Mouse (Mus musculus): ENCODE data around the gene Gabrb2. TPM values are rescaled to one million over a fixed set of nuclear protein-coding genes. Genes with fewer than 3 reads are reported as not detected.

Gene Gabrb2
- polyA plus RNA-seq, 1 experiment from 2014 or later: 3.7 TPM

Other genes with a start within 250 kb of the Gabrb2 start
- gene Gabra1, start 236.8 kb upstream of the Gabrb2 start, polyA plus RNA-seq (2016; fragmentation: Nextera tagmentation; extraction: Ambion mirVana): 0.52 and 0.94 TPM in 2 replicates
- gene Gabra6, start 98.7 kb upstream of the Gabrb2 start, polyA plus RNA-seq (2016; fragmentation: Nextera tagmentation; extraction: Ambion mirVana): not detected in 2 replicates